Mouse (Mus musculus): ENCODE measurements around the gene Mecom. TPM values are rescaled to one million over a fixed set of nuclear protein-coding genes. Genes with fewer than 3 reads are reported as not detected.
A peak's percentile ranks its signal among the peaks of the same experiment; 100 is the strongest.

Gene Mecom
- polyA plus RNA-seq, 1 experiment from 2014 or later: 17.6 TPM

DNA sequence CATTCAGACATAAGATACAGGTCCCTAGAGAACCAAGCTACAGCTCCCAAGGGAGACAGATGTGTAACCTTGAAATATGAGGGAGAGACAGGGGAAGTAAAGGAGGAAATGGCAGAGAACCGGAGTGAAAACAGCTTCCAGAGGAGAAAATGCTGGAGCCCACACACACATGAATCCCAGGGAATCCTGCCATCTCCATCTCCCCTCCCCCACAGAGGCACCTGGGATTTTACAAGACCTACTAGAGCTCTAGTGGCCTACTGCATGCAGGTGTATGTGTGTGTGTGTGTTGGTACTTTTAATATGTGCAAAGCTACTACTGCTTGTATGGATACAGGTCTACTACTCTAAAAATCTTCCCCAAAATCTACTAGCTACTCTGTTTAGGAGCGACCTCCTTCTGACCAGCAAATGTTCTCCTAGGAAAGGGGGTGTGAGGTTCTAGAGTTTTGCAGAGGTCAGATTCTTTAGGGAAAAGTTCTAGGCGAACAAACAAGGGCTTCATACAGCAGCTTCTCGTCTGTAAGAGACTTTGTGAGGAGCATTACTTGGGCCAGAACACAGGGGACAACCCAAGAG, 36.7 kb downstream of the Mecom start:
- ATAC-seq (replicated peaks; ENCODE audit: low FRiP score, low TSS enrichment, low read depth) (no peak), DNase-seq (ENCODE audit: low spot score) (peak; percentile 56)
- H3K27ac ChIP-seq (ENCODE audit: low read depth): no peak overlapping the region
- H3K4me2 ChIP-seq (ENCODE audit: low read length): no peak overlapping the region
- WGBS: 18% methylated on average over 4 of the region's 4 CpGs
- no peak overlapping the region for H3K9ac ChIP-seq (ENCODE audit: low read length)
- H3K4me1 ChIP-seq (replicated peaks; ENCODE audit: control insufficient read depth, insufficient read depth, low read length): peaks cover 19% of the 10 kb centered on the region
- H3K36me3 ChIP-seq (ENCODE audit: control insufficient read depth, insufficient read depth, low read length): no peaks in the 10 kb centered on the region
- no peaks in the 10 kb centered on the region for H3K9me3 ChIP-seq (ENCODE audit: control insufficient read depth, low read length)
- peaks cover 97% of the 10 kb centered on the region for H3K27me3 ChIP-seq (replicated peaks; ENCODE audit: control insufficient read depth, insufficient read depth, low read length)
- no peak overlapping the region for H3K4me3 ChIP-seq (ENCODE audit: low read depth, low read length)

DNA sequence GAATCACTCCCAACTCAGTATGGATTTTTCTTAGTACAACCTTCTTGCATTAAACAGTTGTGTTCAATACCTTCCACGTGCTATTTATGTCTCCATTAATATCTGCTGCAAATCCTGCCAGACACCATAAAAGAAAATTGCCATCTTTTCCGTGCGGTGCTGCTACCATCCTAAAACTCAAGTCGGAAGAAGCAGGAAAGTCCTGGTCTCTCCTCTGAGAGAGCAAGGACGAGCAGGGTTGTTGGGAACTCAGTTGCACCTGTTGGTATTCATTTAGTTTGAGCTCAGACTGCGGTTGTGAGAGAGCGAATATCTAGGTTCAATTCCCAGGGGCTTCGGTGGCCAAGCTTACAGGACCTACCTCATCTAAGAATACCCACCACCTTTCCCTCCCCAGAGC, 37.2 kb downstream of the Mecom start:
- Histone ChIP-seq H3K27me3 (replicated peaks; ENCODE audit: control insufficient read depth, insufficient read depth, low read length) (peaks cover 97% of the 10 kb centered on the region), H3K4me3 (ENCODE audit: low read depth, low read length) (no peak overlapping the region), H3K36me3 (ENCODE audit: control insufficient read depth, insufficient read depth, low read length) (no peaks in the 10 kb centered on the region), H3K4me1 (replicated peaks; ENCODE audit: control insufficient read depth, insufficient read depth, low read length) (peaks cover 19% of the 10 kb centered on the region), H3K9me3 (ENCODE audit: control insufficient read depth, low read length) (no peaks in the 10 kb centered on the region), H3K4me2 (ENCODE audit: low read length) (no peak overlapping the region), H3K9ac (ENCODE audit: low read length) (no peak overlapping the region), H3K27ac (ENCODE audit: low read depth) (no peak overlapping the region)
- WGBS: 5% methylated on average over 8 of the region's 8 CpGs
- no peak for ATAC-seq (replicated peaks; ENCODE audit: low FRiP score, low TSS enrichment, low read depth)
- peak; percentile 57 for DNase-seq (ENCODE audit: low spot score)

DNA sequence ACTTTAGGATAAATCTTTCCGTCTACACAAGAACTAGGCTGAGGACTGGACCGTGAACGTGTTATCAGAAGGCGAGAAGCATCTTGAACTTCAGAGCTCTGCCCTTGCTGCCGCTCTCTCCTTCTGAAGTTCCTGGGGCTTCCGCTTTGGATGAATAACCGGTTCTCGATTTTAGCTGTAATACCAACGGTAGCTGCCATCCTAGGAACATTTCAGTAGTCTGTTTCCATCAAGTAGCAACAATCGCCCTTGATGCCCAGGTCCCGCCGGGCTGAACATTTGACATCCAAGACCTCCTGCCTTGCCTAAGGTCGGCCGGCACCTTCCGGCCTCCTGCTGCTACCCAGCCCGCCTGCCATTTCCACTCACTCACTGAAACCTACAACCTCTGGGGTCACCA, 37.7 kb downstream of the Mecom start:
- no peaks in the 10 kb centered on the region for H3K9me3 ChIP-seq (ENCODE audit: control insufficient read depth, low read length)
- peaks cover 96% of the 10 kb centered on the region for H3K27me3 ChIP-seq (replicated peaks; ENCODE audit: control insufficient read depth, insufficient read depth, low read length)
- DNase-seq (ENCODE audit: low spot score) (peak; percentile 70), ATAC-seq (replicated peaks; ENCODE audit: low FRiP score, low TSS enrichment, low read depth) (no peak)
- H3K9ac ChIP-seq (ENCODE audit: low read length): no peak overlapping the region
- no peak overlapping the region for H3K27ac ChIP-seq (ENCODE audit: low read depth)
- WGBS: 2% methylated on average over 16 of the region's 16 CpGs
- H3K4me1 ChIP-seq (replicated peaks; ENCODE audit: control insufficient read depth, insufficient read depth, low read length): peaks cover 16% of the 10 kb centered on the region
- H3K4me2 ChIP-seq (ENCODE audit: low read length): peak overlapping the region; percentile 64
- H3K36me3 ChIP-seq (ENCODE audit: control insufficient read depth, insufficient read depth, low read length): no peaks in the 10 kb centered on the region
- H3K4me3 ChIP-seq (ENCODE audit: low read depth, low read length): peak overlapping the region; percentile 40; the same call in 1 of the 2 replicates

DNA sequence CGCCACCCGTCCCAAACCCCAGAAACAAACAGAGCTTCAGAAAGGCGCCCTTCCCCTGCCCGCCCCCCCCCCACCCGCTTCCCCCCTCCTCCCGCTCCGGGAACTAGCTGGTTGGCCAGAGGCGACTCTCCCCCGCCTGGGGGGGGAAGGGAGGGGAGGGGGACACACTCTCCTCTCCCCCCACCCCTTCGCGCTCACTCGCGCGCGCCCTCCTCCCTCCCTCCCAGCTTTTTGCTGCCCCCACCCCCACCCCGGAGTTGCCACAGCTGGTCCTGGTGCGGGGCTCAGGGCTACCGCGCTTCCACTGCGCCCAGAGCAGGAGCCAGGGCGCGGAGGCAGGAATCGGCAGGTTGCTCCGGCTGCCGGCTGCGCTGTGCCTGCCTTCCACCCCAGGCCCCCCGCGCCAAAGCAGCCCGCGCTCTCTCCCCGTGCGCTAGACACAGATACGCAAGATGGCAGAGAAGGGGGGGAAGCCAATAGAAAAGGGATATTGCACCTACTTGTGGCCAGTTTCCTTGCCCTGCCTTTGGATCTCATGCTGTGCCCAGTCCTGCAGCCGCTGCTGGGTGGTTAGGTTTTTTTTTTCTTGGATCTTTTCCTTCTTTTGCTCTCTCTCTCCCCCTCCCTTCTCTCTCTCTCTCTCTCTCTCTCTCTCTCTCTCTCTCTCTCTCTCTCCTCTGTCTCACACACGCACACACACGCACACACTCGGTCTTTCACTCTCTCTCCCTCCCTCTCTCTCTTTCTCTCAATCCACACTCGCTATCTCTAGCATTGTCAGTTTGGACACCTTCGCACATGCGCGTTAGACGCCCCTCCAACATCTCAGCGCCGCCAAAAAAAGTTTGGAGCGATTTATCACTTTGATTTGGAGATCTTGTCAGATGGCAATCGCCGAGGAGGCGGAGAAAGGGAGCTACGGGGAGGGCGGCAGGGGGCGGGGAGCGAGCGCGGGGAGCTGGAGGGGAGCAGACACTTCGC, 38.6 kb downstream of the Mecom start:
- peak overlapping the region; percentile 40 for H3K4me3 ChIP-seq (ENCODE audit: low read depth, low read length)
- H3K9me3 ChIP-seq (ENCODE audit: control insufficient read depth, low read length): no peaks in the 10 kb centered on the region
- H3K9ac ChIP-seq (ENCODE audit: low read length): peak overlapping the region; percentile 49
- ATAC-seq (replicated peaks; ENCODE audit: low FRiP score, low TSS enrichment, low read depth) (peak; percentile 49), DNase-seq (ENCODE audit: low spot score) (peak; percentile 75)
- peak overlapping the region; percentile 64 for H3K4me2 ChIP-seq (ENCODE audit: low read length)
- no peaks in the 10 kb centered on the region for H3K36me3 ChIP-seq (ENCODE audit: control insufficient read depth, insufficient read depth, low read length)
- H3K4me1 ChIP-seq (replicated peaks; ENCODE audit: control insufficient read depth, insufficient read depth, low read length): peaks cover 9% of the 10 kb centered on the region
- H3K27me3 ChIP-seq (replicated peaks; ENCODE audit: control insufficient read depth, insufficient read depth, low read length): peaks cover 96% of the 10 kb centered on the region
- 2% methylated on average over 37 of the region's 55 CpGs for WGBS
- H3K27ac ChIP-seq (ENCODE audit: low read depth): peak overlapping the region; percentile 43

DNA sequence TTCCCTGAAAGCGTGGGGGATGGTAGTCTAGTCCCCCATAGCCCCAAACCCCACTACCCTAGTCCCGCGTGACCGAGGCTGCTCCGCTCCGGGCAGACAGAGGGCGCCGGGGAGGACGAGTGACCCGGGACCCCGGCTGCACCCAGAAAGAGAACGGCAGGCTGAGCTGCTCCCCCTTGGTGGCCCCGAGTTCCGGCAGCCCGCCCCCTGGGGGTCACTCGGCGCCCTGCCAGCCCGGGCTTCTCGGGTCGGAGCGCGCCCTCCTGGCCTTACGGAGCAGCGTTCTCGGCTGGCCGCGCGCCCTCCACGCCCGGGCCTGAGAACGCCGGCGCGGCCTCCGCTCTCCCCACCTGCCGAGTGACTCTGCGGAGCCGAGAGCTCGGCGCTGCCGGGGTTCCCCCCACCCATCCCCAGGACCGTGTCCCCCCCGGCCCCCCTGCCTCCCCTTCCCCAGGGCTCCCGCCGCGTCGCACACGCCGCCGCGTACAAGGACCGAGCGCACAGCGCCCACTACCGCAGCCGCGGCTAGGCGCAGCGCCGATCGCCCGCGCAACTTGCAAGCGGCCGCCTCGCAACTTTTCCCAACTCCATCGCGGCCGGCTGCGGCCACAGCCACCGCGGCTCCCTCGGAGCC, 39.4 kb downstream of the Mecom start:
- Histone ChIP-seq H3K9me3 (ENCODE audit: control insufficient read depth, low read length) (no peaks in the 10 kb centered on the region), H3K27me3 (replicated peaks; ENCODE audit: control insufficient read depth, insufficient read depth, low read length) (peaks cover 91% of the 10 kb centered on the region), H3K4me3 (ENCODE audit: low read depth, low read length) (peak overlapping the region; percentile 40), H3K27ac (ENCODE audit: low read depth) (peak overlapping the region; percentile 43), H3K4me2 (ENCODE audit: low read length) (peak overlapping the region; percentile 64), H3K36me3 (ENCODE audit: control insufficient read depth, insufficient read depth, low read length) (no peaks in the 10 kb centered on the region), H3K4me1 (replicated peaks; ENCODE audit: control insufficient read depth, insufficient read depth, low read length) (peaks cover 12% of the 10 kb centered on the region), H3K9ac (ENCODE audit: low read length) (peak overlapping the region; percentile 49)
- DNase-seq (ENCODE audit: low spot score) (peak; percentile 85), ATAC-seq (replicated peaks; ENCODE audit: low FRiP score, low TSS enrichment, low read depth) (peak; percentile 80)
- under 1% methylated on average over 54 of the region's 73 CpGs for WGBS

DNA sequence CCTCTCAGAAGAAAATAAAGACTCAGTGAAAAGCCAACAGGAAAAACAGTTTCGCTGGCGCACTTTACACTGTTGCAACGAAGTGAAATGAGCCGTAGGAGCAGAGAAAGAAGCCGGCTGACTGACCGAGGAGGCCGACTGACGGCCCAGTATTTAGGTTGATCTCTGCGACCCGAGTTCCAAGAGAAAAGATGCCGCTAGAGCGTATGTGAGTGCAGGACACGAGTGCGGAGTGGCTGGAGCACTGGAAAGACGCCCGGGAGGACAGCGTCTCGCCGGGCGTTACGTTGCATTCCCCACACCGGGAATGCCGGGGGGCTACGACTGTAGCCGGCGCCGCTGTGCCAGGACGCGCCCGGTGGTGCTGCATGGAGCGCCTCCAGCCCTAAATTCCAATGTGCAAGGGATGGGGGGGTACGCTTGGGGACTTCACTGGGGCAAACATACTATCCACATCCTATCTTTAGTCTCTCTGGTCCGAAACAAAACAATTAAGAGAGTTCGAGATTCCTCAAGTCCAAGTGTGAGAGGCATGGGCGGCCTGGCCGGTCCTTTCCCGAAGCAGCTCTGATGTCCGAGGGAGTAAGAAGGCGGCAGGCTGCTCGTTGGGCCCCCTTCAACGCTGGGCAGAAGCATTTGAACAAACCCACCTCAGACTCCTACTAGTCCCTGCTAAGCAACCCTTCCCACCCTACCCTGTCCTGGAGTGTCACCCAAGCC, 40.1 kb downstream of the Mecom start:
- WGBS: under 1% methylated on average over 41 of the region's 41 CpGs
- Histone ChIP-seq H3K27me3 (replicated peaks; ENCODE audit: control insufficient read depth, insufficient read depth, low read length) (peaks cover 85% of the 10 kb centered on the region), H3K36me3 (ENCODE audit: control insufficient read depth, insufficient read depth, low read length) (no peaks in the 10 kb centered on the region), H3K9ac (ENCODE audit: low read length) (peak overlapping the region; percentile 49; the same call in 1 of the 2 replicates), H3K9me3 (ENCODE audit: control insufficient read depth, low read length) (no peaks in the 10 kb centered on the region), H3K4me3 (ENCODE audit: low read depth, low read length) (peak overlapping the region; percentile 40), H3K4me1 (replicated peaks; ENCODE audit: control insufficient read depth, insufficient read depth, low read length) (peaks cover 12% of the 10 kb centered on the region), H3K27ac (ENCODE audit: low read depth) (peak overlapping the region; percentile 43), H3K4me2 (ENCODE audit: low read length) (peak overlapping the region; percentile 64)
- ATAC-seq (replicated peaks; ENCODE audit: low FRiP score, low TSS enrichment, low read depth): no peak
- DNase-seq (ENCODE audit: low spot score): peak; percentile 85

DNA sequence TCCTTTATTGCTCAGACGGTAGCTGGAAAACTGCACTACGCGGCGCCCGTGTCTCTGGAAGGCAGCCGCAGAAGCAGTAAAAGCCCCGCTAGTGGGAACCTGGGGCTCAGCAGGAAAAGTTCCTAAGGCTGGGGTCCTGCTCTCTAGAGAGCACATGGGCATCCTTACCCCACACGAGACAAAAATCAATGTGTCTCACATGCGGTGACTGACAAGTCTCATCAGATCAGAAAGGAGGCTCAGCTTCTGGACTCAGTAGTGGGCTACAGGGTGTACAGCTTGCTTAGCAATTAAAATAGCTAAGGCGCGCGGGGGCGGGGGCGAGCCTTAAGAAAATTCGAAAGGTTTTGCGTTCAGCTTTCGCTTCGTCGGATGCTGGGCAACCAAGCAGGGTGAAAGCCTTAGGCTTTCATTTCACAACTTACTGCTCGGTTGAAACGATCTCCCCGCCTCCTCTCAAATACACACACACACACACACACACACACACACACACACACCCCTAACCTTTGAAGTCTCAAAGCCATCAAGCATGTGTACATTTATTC, 40.7 kb downstream of the Mecom start:
- Histone ChIP-seq H3K9ac (ENCODE audit: low read length) (no peak overlapping the region; the same call in 1 of the 2 replicates), H3K36me3 (ENCODE audit: control insufficient read depth, insufficient read depth, low read length) (no peaks in the 10 kb centered on the region), H3K4me3 (ENCODE audit: low read depth, low read length) (peak overlapping the region; percentile 40), H3K27ac (ENCODE audit: low read depth) (no peak overlapping the region), H3K27me3 (replicated peaks; ENCODE audit: control insufficient read depth, insufficient read depth, low read length) (peaks cover 81% of the 10 kb centered on the region), H3K4me1 (replicated peaks; ENCODE audit: control insufficient read depth, insufficient read depth, low read length) (peaks cover 12% of the 10 kb centered on the region), H3K4me2 (ENCODE audit: low read length) (peak overlapping the region; percentile 64), H3K9me3 (ENCODE audit: control insufficient read depth, low read length) (no peaks in the 10 kb centered on the region)
- DNase-seq (ENCODE audit: low spot score) (peak; percentile 87), ATAC-seq (replicated peaks; ENCODE audit: low FRiP score, low TSS enrichment, low read depth) (no peak)
- WGBS: under 1% methylated on average over 22 of the region's 22 CpGs

Data from intestine, embryonic 14.5 days (tissue).